Mouse (Mus musculus) 3134 (cell line): ENCODE measurements around the gene Bricd5.

ENCODE experiments used
- DNase-seq: peaks from one replicate; pipeline ENCODE4 v3.0.0-alpha.2; 2011; ENCODE audit warnings: low spot score; ENCODE audit not compliant: insufficient read length; ENCODE audit errors: extremely low read depth

Gene Bricd5

DNA sequence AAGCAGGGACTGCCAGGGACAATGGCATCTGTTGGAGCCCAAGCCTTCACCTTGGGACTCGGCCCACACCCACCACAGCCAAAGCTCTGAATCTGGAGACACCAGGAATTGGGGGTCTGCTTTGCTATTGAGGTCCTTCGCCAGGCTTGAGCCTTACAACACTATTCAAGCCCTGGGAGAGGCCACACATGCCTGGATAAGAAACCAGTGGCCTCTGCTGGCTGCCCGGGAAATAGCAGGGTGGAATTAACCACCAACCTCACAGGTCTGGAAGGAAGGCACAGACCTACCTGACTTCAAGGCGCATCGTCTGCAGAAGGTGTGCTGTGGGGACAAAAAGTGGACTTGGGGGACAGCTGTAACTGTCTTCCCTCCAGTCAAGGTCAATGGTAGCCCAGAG is 39.9 kb downstream of the Bricd5 start:
- DNase-seq, result no peak

DNA sequence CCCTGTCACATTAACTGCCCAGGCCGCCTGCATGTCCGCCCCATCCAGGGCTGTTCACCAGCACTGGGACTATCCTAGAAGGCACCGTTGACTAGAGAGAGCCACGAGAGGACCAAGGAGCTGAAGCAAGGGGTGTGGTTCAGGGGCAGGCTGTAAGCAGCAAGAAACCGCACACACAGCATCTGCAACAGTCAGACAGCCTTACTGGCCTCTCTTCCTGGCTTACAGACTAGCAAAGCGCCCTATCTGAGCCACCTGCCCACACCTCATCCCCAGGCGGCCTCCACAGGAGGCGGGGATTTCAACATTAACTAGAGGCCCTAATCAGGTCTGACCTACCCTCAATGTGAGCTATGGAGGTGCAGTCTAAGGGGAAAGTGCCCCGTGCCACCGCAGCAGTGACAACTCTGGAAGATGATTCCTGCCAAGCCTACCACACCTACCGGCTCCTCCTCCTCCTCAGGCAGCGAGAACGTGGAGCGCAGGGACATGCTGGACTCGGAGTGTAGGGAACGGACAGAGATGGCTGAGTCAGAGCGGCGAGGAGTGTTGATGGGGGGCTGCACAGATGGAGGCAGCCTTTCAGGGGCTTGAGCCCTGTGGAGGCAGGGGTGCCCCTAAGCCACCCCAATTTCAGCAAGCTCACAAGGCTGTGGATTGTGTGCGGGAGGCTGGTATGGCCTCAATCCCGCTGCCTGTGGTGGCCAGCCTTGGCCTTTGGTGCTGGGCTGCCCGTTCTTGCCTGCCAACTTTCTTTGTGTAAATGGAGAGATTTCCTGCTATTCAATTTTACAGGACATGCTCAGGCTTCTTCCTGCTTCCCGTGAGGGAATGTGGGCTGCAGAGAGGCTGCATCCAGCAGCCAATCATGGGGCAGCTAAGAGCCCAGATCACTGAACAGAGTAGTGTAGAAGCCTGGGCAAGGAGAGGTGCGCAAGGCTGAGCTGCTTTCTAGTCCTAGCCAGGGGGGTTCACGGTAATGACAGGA is 40.9 kb downstream of the Bricd5 start:
- no peak for DNase-seq

DNA sequence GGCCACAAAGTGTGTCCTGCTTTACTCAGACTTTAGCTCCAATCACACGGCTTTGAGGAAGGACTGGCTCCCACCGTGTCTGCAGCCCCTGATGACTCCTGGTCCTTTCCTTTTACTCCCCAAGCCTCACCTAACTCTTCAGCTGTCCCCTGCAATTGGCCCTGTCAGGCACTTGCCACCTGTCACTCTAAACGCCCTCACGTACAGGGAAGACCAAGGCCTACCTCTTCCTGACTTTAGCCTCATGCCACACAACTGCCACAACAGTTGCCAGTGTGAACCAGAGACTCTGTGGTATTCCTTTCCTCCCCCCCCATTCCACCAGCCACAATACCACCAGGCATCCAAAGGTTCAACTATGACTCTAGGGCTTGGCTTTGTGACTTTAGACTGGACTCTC is 46.8 kb downstream of the Bricd5 start:
- DNase-seq, result no peak

DNA sequence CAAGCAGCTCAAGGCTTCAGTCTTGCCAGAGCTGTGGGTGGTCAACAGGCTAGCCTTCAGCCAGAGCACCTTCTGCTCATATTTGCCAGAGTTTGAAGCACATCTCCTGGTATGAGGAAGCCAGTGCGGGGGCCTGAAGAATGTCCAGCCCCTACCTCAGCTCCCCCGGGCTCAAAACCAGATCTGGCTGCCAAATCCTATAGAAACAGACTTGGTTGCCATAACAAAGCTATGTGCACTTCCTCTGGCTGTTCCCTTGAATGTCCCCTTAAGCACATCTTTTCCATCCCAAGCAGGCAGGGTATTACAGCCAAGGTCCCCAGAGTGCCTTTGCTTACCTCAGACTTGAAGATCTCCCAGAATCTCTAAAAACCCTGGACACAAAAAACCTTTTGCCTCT is 51.0 kb downstream of the Bricd5 start:
- DNase-seq, result no peak
